Comparison of ENCODE assay signal across 10 mouse cellular contexts in genomic region chr17:87882594-87882993, GRCm38 (mm10). TPM values are rescaled to one million over a fixed set of nuclear protein-coding genes. Genes with fewer than 3 reads are reported as not detected.
A peak's percentile ranks its signal among the peaks of the same experiment; 100 is the strongest.
DNase-seq lines count a peak whose midpoint lies in the region; ATAC-seq and TF ChIP-seq lines count a peak whose summit lies in the region.
"Had no signal": no experiment of that assay in that cellular context is flagged by ENCODE, and none has a peak within 500 bp of the region (broad histone marks: within the 10 kb centered on the region; RNA-seq: fewer than 3 reads in every experiment).

No protein-coding gene starts in this region.

- no peak overlapping the region for H3K4me2 ChIP-seq in forebrain, postnatal 0 days (ENCODE audit: low read depth)
- no peak overlapping the region for H3K4me2 ChIP-seq in forebrain, embryonic 15.5 days (replicated peaks)

- no peak for ATAC-seq in forebrain, postnatal 0 days
- no peak for ATAC-seq in forebrain, embryonic 15.5 days (replicated peaks)
- ATAC-seq in megakaryocyte, adult 5-6 weeks (ENCODE audit: poor library complexity, severe bottlenecking) = peak; percentile 71

- no peak for TF ChIP-seq POLR2A in testis, adult 2 months (IDR thresholded peaks at IDR 0.05; ENCODE audit: control insufficient read depth, low read depth, low read length)

- H3K9me3 ChIP-seq in forebrain, postnatal 0 days (ENCODE audit: low read length) = no peaks in the 10 kb centered on the region
- H3K9me3 ChIP-seq in forebrain, embryonic 15.5 days = no peaks in the 10 kb centered on the region

- WGBS in forebrain, postnatal 0 days = 68% methylated on average over 1 of the region's 1 CpGs
- 54% methylated on average over 1 of the region's 1 CpGs for WGBS in forebrain, embryonic 15.5 days

- H3K4me3 ChIP-seq in forebrain, postnatal 0 days (ENCODE audit: low read depth, low read length) = no peak overlapping the region
- H3K4me3 ChIP-seq in forebrain, embryonic 15.5 days = no peak overlapping the region
- no peak overlapping the region for H3K4me3 ChIP-seq in testis, adult 2 months (ENCODE audit: control insufficient read depth, low read depth, low read length)

- H3K36me3 ChIP-seq in forebrain, postnatal 0 days (ENCODE audit: insufficient read depth) = no peaks in the 10 kb centered on the region
- no peaks in the 10 kb centered on the region for H3K36me3 ChIP-seq in forebrain, embryonic 15.5 days
- H3K36me3 ChIP-seq in testis, adult 2 months (ENCODE audit: control insufficient read depth, insufficient read depth, low read length) = no peaks in the 10 kb centered on the region

- no peak overlapping the region for H3K27ac ChIP-seq in forebrain, postnatal 0 days (ENCODE audit: low read depth, low read length)
- H3K27ac ChIP-seq in forebrain, embryonic 15.5 days (replicated peaks) = no peak overlapping the region
- no peak overlapping the region for H3K27ac ChIP-seq in testis, adult 2 months (ENCODE audit: control insufficient read depth, insufficient read depth, low read depth, low read length)

- no peaks in the 10 kb centered on the region for H3K27me3 ChIP-seq in forebrain, postnatal 0 days (ENCODE audit: insufficient read depth, low read length)
- no peaks in the 10 kb centered on the region for H3K27me3 ChIP-seq in forebrain, embryonic 15.5 days
- H3K27me3 ChIP-seq in testis, adult 2 months (ENCODE audit: control insufficient read depth, insufficient read depth, low read length) = no peaks in the 10 kb centered on the region

- peak; percentile 55 for TF ChIP-seq CTCF in forebrain, postnatal 0 days (IDR thresholded peaks at IDR 0.05; ENCODE audit: low read depth)
- TF ChIP-seq CTCF in testis, adult 2 months (IDR thresholded peaks at IDR 0.05; ENCODE audit: control insufficient read depth, insufficient read depth, insufficient replicate concordance, low read depth, low read length) = peak; percentile 34; the same call in 1 of the 2 replicates

- DNase-seq in forebrain, postnatal 0 days = no peak
- DNase-seq in testis, postnatal 14 days (ENCODE audit: low spot score) = no peak
- DNase-seq in cerebellum, postnatal 36 days = peak; percentile 56 to 63
- peak; percentile 60 for DNase-seq in kidney, adult 9 months
- peak; percentile 8 for DNase-seq in urinary bladder, postnatal 25 days (ENCODE audit: low spot score)

- peaks cover 3% of the 10 kb centered on the region for H3K4me1 ChIP-seq in forebrain, postnatal 0 days (ENCODE audit: insufficient read depth)
- peaks cover 13% of the 10 kb centered on the region for H3K4me1 ChIP-seq in forebrain, embryonic 15.5 days
- H3K4me1 ChIP-seq in testis, adult 2 months (ENCODE audit: control insufficient read depth, insufficient read depth, low read length) = peaks cover 1% of the 10 kb centered on the region; the same call in 1 of the 2 replicates

- no peak overlapping the region for H3K9ac ChIP-seq in forebrain, postnatal 0 days
- H3K9ac ChIP-seq in forebrain, embryonic 15.5 days (replicated peaks) = no peak overlapping the region

RNA-seq across cellular contexts. Expression of gene Rpl36-ps4, which starts 38.2 kb away (rescaled TPM):
- not detected in 2 replicates for total RNA-seq in forebrain, postnatal 0 days (2014; rRNA removed)
- not detected in 2 replicates for polyA plus RNA-seq in forebrain, postnatal 0 days (2015; fragmentation: Nextera tagmentation; extraction: Ambion mirVana)
- polyA plus RNA-seq in forebrain, embryonic 15.5 days (2015; fragmentation: Nextera tagmentation; extraction: Ambion mirVana) = not detected in 2 replicates
- not detected in 2 replicates for polyA plus RNA-seq in testis, adult 2 months (2012; rRNA removed)
- total RNA-seq in megakaryocyte, adult 5-6 weeks (2015) = not detected in 2 replicates
- total RNA-seq in megakaryocyte, adult 5-6 weeks (2017) = not detected in 2 replicates
- total RNA-seq: adrenal gland, postnatal 4 days; left cerebral cortex, postnatal 10 days had no signal

Comparison
In these comparisons a context has a peak if more than half of its experiments do, and no peak if none do; other contexts are left out.
1. DNase-seq: peak in cerebellum, postnatal 36 days (2 of 2), kidney, adult 9 months (single experiment) and urinary bladder, postnatal 25 days (single experiment); none in forebrain, postnatal 0 days (single experiment) and testis, postnatal 14 days (single experiment).